Mouse (Mus musculus) ovary, adult 10 weeks (tissue): ENCODE data around the gene Rrbp1. TPM values are rescaled to one million over a fixed set of nuclear protein-coding genes. Genes with fewer than 3 reads are reported as not detected.

Experiments used
- polyA plus RNA-seq: library from polyadenylated mRNA; stranded (reverse); fragments of 350-450 nt; fragmentation: Illumina TruSeq; extraction: RNeasy Lipid Tissue Mini Kit (QIAGEN cat#74804); gene quantifications from one replicate; pipeline ENCODE4 v1.2.3, GENCODE M21; 2014

The Rrbp1 gene
- polyA plus RNA-seq, result 129 TPM

GRCm38 (mm10) chr2:144011080-144011551 is at the start of gene Rrbp1:
Rrbp1 (minus strand) TSS chr2:144011263.

GRCm38 (mm10) chr2:144032664-144033063 is 21.6 kb upstream of the Rrbp1 start, which contains the start of gene Banf2:
Banf2 (plus strand) TSS chr2:144033059.

GRCm38 (mm10) chr2:143914760-143915599 is 96.1 kb downstream of the Rrbp1 start, which contains the start of gene Dstn:
Dstn (plus strand) TSS chr2:143915320.

Other genes starting within 250 kb of the Rrbp1 start
- gene Bfsp1, start 148.1 kb downstream of the Rrbp1 start, polyA plus RNA-seq, result 0.54 TPM
- 2,081 TPM for gene Dstn, start 95.9 kb downstream of the Rrbp1 start, polyA plus RNA-seq
- not detected for gene Banf2, start 21.8 kb upstream of the Rrbp1 start, polyA plus RNA-seq